Mouse (Mus musculus) adrenal gland, postnatal 25 days (tissue): ENCODE results near the gene Edf1. TPM values are rescaled to one million over a fixed set of nuclear protein-coding genes. Genes with fewer than 3 reads are reported as not detected.

Experiments
- DNase-seq: peaks from one replicate; pipeline ENCODE4 v3.0.0; 2021; ENCODE audit warnings: mixed read lengths
- total RNA-seq: library from RNA; stranded (reverse); gene quantifications from 2 replicates; pipeline ENCODE4 v1.2.3, GENCODE M21; 2021

The Edf1 gene
- total RNA-seq, 1 experiment from 2014 or later, result 270 TPM

- DNase-seq, result no peak
These were observed 24.9 kb downstream of the Edf1 start for GRCm38 (mm10) chr2:25582466-25583119.

- DNase-seq, result no peak
These were observed 25.5 kb downstream of the Edf1 start for GRCm38 (mm10) chr2:25583120-25583481.

- DNase-seq, result no peak
These were observed 25.9 kb downstream of the Edf1 start for GRCm38 (mm10) chr2:25583571-25583970.

- DNase-seq, result no peak
These were observed 26.5 kb downstream of the Edf1 start for GRCm38 (mm10) chr2:25584152-25584551.

- no peak for DNase-seq
These were observed 27.2 kb downstream of the Edf1 start for GRCm38 (mm10) chr2:25584856-25585255.

- no peak for DNase-seq
These were observed 28.0 kb downstream of the Edf1 start for GRCm38 (mm10) chr2:25585601-25586000.

GRCm38 (mm10) chr2:25587290-25587689 lies 29.6 kb downstream of the Edf1 start:
- DNase-seq, result no peak

GRCm38 (mm10) chr2:25588227-25588907 lies 30.7 kb downstream of the Edf1 start:
- no peak for DNase-seq

GRCm38 (mm10) chr2:25591863-25592262 lies 34.2 kb downstream of the Edf1 start:
- DNase-seq, result no peak

GRCm38 (mm10) chr2:25596765-25597510 lies 39.3 kb downstream of the Edf1 start:
- DNase-seq, result no peak

- no peak for DNase-seq
These were observed 41.1 kb downstream of the Edf1 start for GRCm38 (mm10) chr2:25598749-25599148.

- no peak for DNase-seq
These were observed 42.4 kb downstream of the Edf1 start for GRCm38 (mm10) chr2:25600037-25600436.

GRCm38 (mm10) chr2:25602526-25602925 lies 44.9 kb downstream of the Edf1 start:
- no peak for DNase-seq

- DNase-seq, result peak; percentile 90
These were observed 50.3 kb downstream of the Edf1 start, which contains the start of gene Rabl6 for GRCm38 (mm10) chr2:25607761-25608622. TSS of gene Rabl6 (minus strand) at chr2:25608521.

GRCm38 (mm10) chr2:25608671-25609070 lies 51.0 kb downstream of the Edf1 start:
- DNase-seq, result no peak

Other genes starting within 250 kb of the Edf1 start
- gene Grin1, start 238.7 kb upstream of the Edf1 start, total RNA-seq, result 9.0 and 12.6 TPM in 2 replicates
- gene Man1b1, start 225.5 kb upstream of the Edf1 start, total RNA-seq, result 53.6 and 57.9 TPM in 2 replicates
- gene Dpp7, start 201.5 kb upstream of the Edf1 start, total RNA-seq, result 24.6 and 31.8 TPM in 2 replicates
- gene Uap1l1, start 192.2 kb upstream of the Edf1 start, total RNA-seq, result 10.7 and 18.8 TPM in 2 replicates
- 1.6 and 2.1 TPM in 2 replicates for gene Sapcd2, start 185.5 kb upstream of the Edf1 start, total RNA-seq
- 2.4 and 3.7 TPM in 2 replicates for gene Entpd2, start 162.0 kb upstream of the Edf1 start, total RNA-seq
- 120 and 134 TPM in 2 replicates for gene Npdc1, start 158.5 kb upstream of the Edf1 start, total RNA-seq
- not detected in 2 replicates for gene Fut7, start 134.6 kb upstream of the Edf1 start, total RNA-seq
- 24.9 and 40.5 TPM in 2 replicates for gene Abca2, start 129.1 kb upstream of the Edf1 start, total RNA-seq
- gene Clic3, start 101.0 kb upstream of the Edf1 start, total RNA-seq, result not detected in 2 replicates
- 32.6 and 41.0 TPM in 2 replicates for gene Paxx, start 96.8 kb upstream of the Edf1 start, total RNA-seq
- gene Ptgds, start 87.8 kb upstream of the Edf1 start, total RNA-seq, result 3.6 and 3.8 TPM in 2 replicates
- not detected in 2 replicates for gene Lcn12, start 63.9 kb upstream of the Edf1 start, total RNA-seq
- 99.9 and 103 TPM in 2 replicates for gene Fbxw5, start 57.1 kb upstream of the Edf1 start, total RNA-seq
- 1.7 and 3.3 TPM in 2 replicates for gene C8g, start 56.1 kb upstream of the Edf1 start, total RNA-seq
- gene Traf2, start 10.9 kb upstream of the Edf1 start, total RNA-seq, result 29.2 and 30.2 TPM in 2 replicates
- gene Mamdc4, start 17.0 kb downstream of the Edf1 start, total RNA-seq, result 4.6 and 17.3 TPM in 2 replicates
- 42.8 and 60.5 TPM in 2 replicates for gene Phpt1, start 17.4 kb downstream of the Edf1 start, total RNA-seq
- 1.6 and 2.6 TPM in 2 replicates for gene Ajm1, start 23.9 kb downstream of the Edf1 start, total RNA-seq
- 108 and 118 TPM in 2 replicates for gene Rabl6, start 50.7 kb downstream of the Edf1 start, total RNA-seq
- not detected in 2 replicates for gene Ccdc183, start 59.8 kb downstream of the Edf1 start, total RNA-seq
- gene Tmem141, start 64.2 kb downstream of the Edf1 start, total RNA-seq, result 28.8 and 36.9 TPM in 2 replicates
- gene Fcna, start 70.2 kb downstream of the Edf1 start, total RNA-seq, result 2.6 and 2.7 TPM in 2 replicates
- not detected in 2 replicates for gene Lcn8, start 95.3 kb downstream of the Edf1 start, total RNA-seq
- gene Lcn5, start 100.1 kb downstream of the Edf1 start, total RNA-seq, result not detected in 2 replicates
- gene Lcn6, start 118.9 kb downstream of the Edf1 start, total RNA-seq, result not detected in 2 replicates
- not detected in 2 replicates for gene Lcn10, start 124.9 kb downstream of the Edf1 start, total RNA-seq
- gene Obp2a, start 142.2 kb downstream of the Edf1 start, total RNA-seq, result 0.61 TPM in 1 of 2 replicates, not detected in the other
- gene Bmyc, start 148.9 kb downstream of the Edf1 start, total RNA-seq, result 45.0 and 47.9 TPM in 2 replicates
- not detected in 2 replicates for gene Obp2b, start 179.2 kb downstream of the Edf1 start, total RNA-seq
- gene Lcn3, start 207.7 kb downstream of the Edf1 start, total RNA-seq, result not detected in 2 replicates
- gene Lcn11, start 219.2 kb downstream of the Edf1 start, total RNA-seq, result not detected in 2 replicates
- not detected in 2 replicates for gene Gm13539, start 224.4 kb downstream of the Edf1 start, total RNA-seq